Mouse (Mus musculus): ENCODE measurements around the gene Tedc1.

- no peak for TF ChIP-seq POLR2A (IDR thresholded peaks at IDR 0.05; ENCODE audit: low read depth, low read length)
- TF ChIP-seq CTCF (conservative IDR thresholded peaks at IDR 0.05; ENCODE audit: insufficient read depth, insufficient read length, low read depth, low read length), result no peak
These were observed 6.9 kb upstream of the Tedc1 start for GRCm38 (mm10) chr12:113149341-113149740.
